ENCODE assay signal across 9 mouse cellular contexts in genomic region chr8:121832503-121832902, GRCm38 (mm10). TPM values are rescaled to one million over a fixed set of nuclear protein-coding genes. Genes with fewer than 3 reads are reported as not detected.
DNase-seq lines count a peak whose midpoint lies in the region; ATAC-seq and TF ChIP-seq lines count a peak whose summit lies in the region.
"Had no signal": no experiment of that assay in that cellular context is flagged by ENCODE, and none has a peak within 500 bp of the region (broad histone marks: within the 10 kb centered on the region; RNA-seq: fewer than 3 reads in every experiment).

No protein-coding gene starts in this region.

- no peak overlapping the region for H3K27ac ChIP-seq in kidney, embryonic 14.5 days (ENCODE audit: low read depth, low read length)
- H3K27ac ChIP-seq in bone marrow macrophage, adult 2 months (ENCODE audit: insufficient read depth, low read depth, low read length): peak overlapping the region; percentile 91
- H3K27ac ChIP-seq: embryonic facial prominence, embryonic 15.5 days had no signal

- TF ChIP-seq POLR2A in bone marrow macrophage, adult 2 months (IDR thresholded peaks at IDR 0.05; ENCODE audit: borderline replicate concordance, low read depth, low read length): no peak

- H3K4me2 ChIP-seq in kidney, embryonic 14.5 days (replicated peaks; ENCODE audit: low read depth, low read length): no peak overlapping the region
- H3K4me2 ChIP-seq: embryonic facial prominence, embryonic 15.5 days had no signal

- H3K36me3 ChIP-seq in kidney, embryonic 14.5 days (ENCODE audit: control insufficient read depth, insufficient read depth, low read length): no peaks in the 10 kb centered on the region
- H3K36me3 ChIP-seq: embryonic facial prominence, embryonic 15.5 days had no signal

- no peak for ATAC-seq in kidney, embryonic 14.5 days (ENCODE audit: low FRiP score, low TSS enrichment)
- peak; percentile 94 for ATAC-seq in erythroblast, adult 5-6 weeks (replicated peaks; ENCODE audit: low FRiP score, poor library complexity, severe bottlenecking)
- peak; percentile 75 to 80; a peak in 2 of 4 replicates for ATAC-seq in hematopoietic stem cell, adult 5-6 weeks (replicated peaks in 1 of 2; ENCODE audit: insufficient read depth in 1 of 2, low FRiP score in 2 of 2, low TSS enrichment in 1 of 2, low read depth in 1 of 2, poor library complexity in 2 of 2, severe bottlenecking in 2 of 2)

- H3K27me3 ChIP-seq in kidney, embryonic 14.5 days (ENCODE audit: control insufficient read depth, insufficient read depth, low read length): no peaks in the 10 kb centered on the region
- H3K27me3 ChIP-seq: embryonic facial prominence, embryonic 15.5 days had no signal

- H3K4me1 ChIP-seq in kidney, embryonic 14.5 days (ENCODE audit: control insufficient read depth, insufficient read depth, low read length): peaks cover 12% of the 10 kb centered on the region; the same call in 1 of the 2 replicates
- peaks cover 20% of the 10 kb centered on the region for H3K4me1 ChIP-seq in bone marrow macrophage, adult 2 months (ENCODE audit: control insufficient read depth, insufficient read depth, low read length)

- peak; percentile 43 for DNase-seq in kidney, adult 11 months
- DNase-seq in layer of hippocampus, postnatal 14 days (ENCODE audit: low spot score in 2 of 2): peak; percentile 75 to 81
- peak; percentile 35 to 77 for DNase-seq in lung, postnatal 4 days
- DNase-seq in spleen, adult 12 weeks (ENCODE audit: low spot score): peak; percentile 63

- no peaks in the 10 kb centered on the region for H3K9me3 ChIP-seq in kidney, embryonic 14.5 days (ENCODE audit: control insufficient read depth, low read length)
- H3K9me3 ChIP-seq: embryonic facial prominence, embryonic 15.5 days had no signal

- WGBS in kidney, embryonic 14.5 days: 19% methylated on average over 6 of the region's 6 CpGs

- H3K4me3 ChIP-seq in kidney, embryonic 14.5 days (ENCODE audit: low read length): no peak overlapping the region
- 0 out of 2 replicates have a peak overlapping the region, but pooled peaks have one; percentile 8 for H3K4me3 ChIP-seq in bone marrow macrophage, adult 2 months (ENCODE audit: insufficient read depth, low read length)
- H3K4me3 ChIP-seq: embryonic facial prominence, embryonic 15.5 days had no signal

- no peak overlapping the region for H3K9ac ChIP-seq in kidney, embryonic 14.5 days (ENCODE audit: low read depth, low read length)
- H3K9ac ChIP-seq: embryonic facial prominence, embryonic 15.5 days had no signal

- TF ChIP-seq CTCF in bone marrow macrophage, adult 2 months (IDR thresholded peaks at IDR 0.05; ENCODE audit: low read depth, low read length): no peak

RNA-seq across cellular contexts. Expression of gene Klhdc4, which starts 3.1 kb away (rescaled TPM):
- polyA plus RNA-seq in kidney, embryonic 14.5 days (2014; fragmentation: Nextera tagmentation; extraction: Ambion mirVana): 35.7 and 44.4 TPM in 2 replicates
- polyA plus RNA-seq in bone marrow macrophage, adult 2 months (2012; ENCODE audit: insufficient read depth, insufficient read length, missing spikeins): 19.9 and 20.8 TPM in 2 replicates
- total RNA-seq in erythroblast, adult 5-6 weeks (2015; ENCODE audit: low replicate concordance): 5.6 and 7.9 TPM in 2 replicates
- total RNA-seq in erythroblast, adult 5-6 weeks (2017; ENCODE audit: low replicate concordance): 5.9 and 9.1 TPM in 2 replicates
- 25.7 and 32.3 TPM in 2 replicates for total RNA-seq in hematopoietic stem cell, adult 5-6 weeks (2017)
- total RNA-seq in layer of hippocampus, postnatal 14 days (2021): 10 to 100 TPM; 28.0 to 30.7 TPM
